In genomic region chr4:155859318-155859717, GRCm38 (mm10) we compare ENCODE assay signal across 8 mouse cellular contexts. TPM values are rescaled to one million over a fixed set of nuclear protein-coding genes. Genes with fewer than 3 reads are reported as not detected.
DNase-seq lines count a peak whose midpoint lies in the region; ATAC-seq lines count a peak whose summit lies in the region.

No protein-coding gene starts in this region.

- peak; percentile 28; the same call in 1 of the 2 replicates for ATAC-seq in limb, embryonic 11.5 days (ENCODE audit: insufficient number of reproducible peaks, low FRiP score, low TSS enrichment, low read depth)
- peak; percentile 19; the same call in 1 of the 2 replicates for ATAC-seq in stomach, embryonic 16.5 days (ENCODE audit: insufficient read depth, low FRiP score)
- no peak for ATAC-seq in cerebellum, adult (ENCODE audit: insufficient number of reproducible peaks, low FRiP score, low TSS enrichment)

- no peaks in the 10 kb centered on the region for H3K27me3 ChIP-seq in limb, embryonic 11.5 days (ENCODE audit: control insufficient read depth, insufficient read depth, low read length)
- no peaks in the 10 kb centered on the region for H3K27me3 ChIP-seq in stomach, embryonic 16.5 days (ENCODE audit: control insufficient read depth, insufficient read depth, low read length)

- peak; percentile 9 for DNase-seq in cerebellum, adult 9-10 months
- no peak for DNase-seq in cerebellum, postnatal 36 days
- DNase-seq in urinary bladder, adult 2 months (ENCODE audit: low spot score) = peak; percentile 24
- DNase-seq in urinary bladder, postnatal 25 days (ENCODE audit: low spot score) = no peak
- peak; percentile 96 for DNase-seq in limb, embryonic 11.5 days (ENCODE audit: low spot score)
- no peak for DNase-seq in right cerebral cortex, postnatal 4 days

- H3K9ac ChIP-seq in limb, embryonic 11.5 days (ENCODE audit: low read length) = no peak overlapping the region
- H3K9ac ChIP-seq in stomach, embryonic 16.5 days (ENCODE audit: low read length) = no peak overlapping the region

- WGBS in limb, embryonic 11.5 days = 14% methylated on average over 13 of the region's 13 CpGs
- WGBS in stomach, embryonic 16.5 days = 18% methylated on average over 13 of the region's 13 CpGs

- H3K36me3 ChIP-seq in limb, embryonic 11.5 days (ENCODE audit: control insufficient read depth, insufficient read depth, low read length) = peaks cover 2% of the 10 kb centered on the region; the same call in 1 of the 2 replicates
- peaks cover 17% of the 10 kb centered on the region; the same call in 1 of the 2 replicates for H3K36me3 ChIP-seq in stomach, embryonic 16.5 days (ENCODE audit: control insufficient read depth, insufficient read depth, low read length)

- no peaks in the 10 kb centered on the region for H3K4me1 ChIP-seq in limb, embryonic 11.5 days (ENCODE audit: control insufficient read depth, insufficient read depth, low read length)
- no peaks in the 10 kb centered on the region for H3K4me1 ChIP-seq in stomach, embryonic 16.5 days (ENCODE audit: control insufficient read depth, insufficient read depth, low read length)

- no peaks in the 10 kb centered on the region for H3K9me3 ChIP-seq in limb, embryonic 11.5 days (ENCODE audit: control insufficient read depth, low read length)
- H3K9me3 ChIP-seq in stomach, embryonic 16.5 days (replicated peaks; ENCODE audit: control insufficient read depth, low read length) = no peaks in the 10 kb centered on the region

- no peak overlapping the region for H3K4me3 ChIP-seq in limb, embryonic 11.5 days (ENCODE audit: low read depth, low read length)
- H3K4me3 ChIP-seq in stomach, embryonic 16.5 days (replicated peaks; ENCODE audit: low read length) = no peak overlapping the region

- H3K4me2 ChIP-seq in limb, embryonic 11.5 days (ENCODE audit: low read depth, severe bottlenecking) = no peak overlapping the region
- no peak overlapping the region for H3K4me2 ChIP-seq in stomach, embryonic 16.5 days (ENCODE audit: low read depth, low read length)

- H3K27ac ChIP-seq in limb, embryonic 11.5 days (replicated peaks; ENCODE audit: low read depth, low read length) = no peak overlapping the region
- H3K27ac ChIP-seq in stomach, embryonic 16.5 days (ENCODE audit: low read length) = no peak overlapping the region

RNA-seq across cellular contexts. Expression of gene Tas1r3, which starts 3.8 kb away (rescaled TPM):
- polyA plus RNA-seq in urinary bladder, adult 2 months (2012; rRNA removed) = 0.91 and 1.3 TPM in 2 replicates
- polyA plus RNA-seq in limb, embryonic 11.5 days (2014; fragmentation: Nextera tagmentation; extraction: Ambion mirVana) = 0.24 and 0.28 TPM in 2 replicates
- 0.32 and 0.35 TPM in 2 replicates for polyA plus RNA-seq in stomach, embryonic 16.5 days (2015; fragmentation: Nextera tagmentation; extraction: Ambion mirVana)

RNA-seq across cellular contexts. Expression of gene Cptp, which starts 9.9 kb away (rescaled TPM):
- 17.1 and 18.5 TPM in 2 replicates for polyA plus RNA-seq in urinary bladder, adult 2 months (2012; rRNA removed)
- 19.2 and 20.4 TPM in 2 replicates for polyA plus RNA-seq in limb, embryonic 11.5 days (2014; fragmentation: Nextera tagmentation; extraction: Ambion mirVana)
- 19.4 and 23.0 TPM in 2 replicates for polyA plus RNA-seq in stomach, embryonic 16.5 days (2015; fragmentation: Nextera tagmentation; extraction: Ambion mirVana)

RNA-seq across cellular contexts. Expression of gene Ints11, which starts 10.0 kb away (rescaled TPM):
- polyA plus RNA-seq in urinary bladder, adult 2 months (2012; rRNA removed) = 26.5 and 32.3 TPM in 2 replicates
- 89.4 and 91.1 TPM in 2 replicates for polyA plus RNA-seq in limb, embryonic 11.5 days (2014; fragmentation: Nextera tagmentation; extraction: Ambion mirVana)
- polyA plus RNA-seq in stomach, embryonic 16.5 days (2015; fragmentation: Nextera tagmentation; extraction: Ambion mirVana) = 61.2 and 63.9 TPM in 2 replicates

RNA-seq across cellular contexts. Expression of gene Dvl1, which starts 12.1 kb away (rescaled TPM):
- polyA plus RNA-seq in urinary bladder, adult 2 months (2012; rRNA removed) = 58.9 and 76.5 TPM in 2 replicates
- 8.1 and 9.1 TPM in 2 replicates for polyA plus RNA-seq in limb, embryonic 11.5 days (2014; fragmentation: Nextera tagmentation; extraction: Ambion mirVana)
- 5.0 and 5.3 TPM in 2 replicates for polyA plus RNA-seq in stomach, embryonic 16.5 days (2015; fragmentation: Nextera tagmentation; extraction: Ambion mirVana)

RNA-seq across cellular contexts. Expression of gene Mxra8, which starts 19.8 kb away (rescaled TPM):
- polyA plus RNA-seq in urinary bladder, adult 2 months (2012; rRNA removed) = 377 and 402 TPM in 2 replicates
- polyA plus RNA-seq in limb, embryonic 11.5 days (2014; fragmentation: Nextera tagmentation; extraction: Ambion mirVana) = 41.8 and 49.3 TPM in 2 replicates
- polyA plus RNA-seq in stomach, embryonic 16.5 days (2015; fragmentation: Nextera tagmentation; extraction: Ambion mirVana) = 126 and 152 TPM in 2 replicates

Comparison
In these comparisons a context has a peak if more than half of its experiments do, and no peak if none do; other contexts are left out.
1. DNase-seq: peak in cerebellum, adult 9-10 months (single experiment), urinary bladder, adult 2 months (single experiment) and limb, embryonic 11.5 days (single experiment); none in cerebellum, postnatal 36 days (0 of 2), urinary bladder, postnatal 25 days (single experiment) and right cerebral cortex, postnatal 4 days (single experiment).